Mouse (Mus musculus) mouse trophoblast stem cell (cell line): ENCODE measurements around the gene Atp5l.
"Not testable (repeated sequence)": the region's sequence is repeated elsewhere in the genome, so short reads cannot be mapped to it uniquely, and the experiment has no call there.

Experiments
- in situ Hi-C, 2 experiments: fragments of 300-500 bp; cut with MseI, MboI; formaldehyde crosslinking; loops; 2 replicates in 1 of 2; 3 replicates in 1 of 2; pipeline ENCODE4 v1.15.1; 2025

The Atp5l gene

DNA sequence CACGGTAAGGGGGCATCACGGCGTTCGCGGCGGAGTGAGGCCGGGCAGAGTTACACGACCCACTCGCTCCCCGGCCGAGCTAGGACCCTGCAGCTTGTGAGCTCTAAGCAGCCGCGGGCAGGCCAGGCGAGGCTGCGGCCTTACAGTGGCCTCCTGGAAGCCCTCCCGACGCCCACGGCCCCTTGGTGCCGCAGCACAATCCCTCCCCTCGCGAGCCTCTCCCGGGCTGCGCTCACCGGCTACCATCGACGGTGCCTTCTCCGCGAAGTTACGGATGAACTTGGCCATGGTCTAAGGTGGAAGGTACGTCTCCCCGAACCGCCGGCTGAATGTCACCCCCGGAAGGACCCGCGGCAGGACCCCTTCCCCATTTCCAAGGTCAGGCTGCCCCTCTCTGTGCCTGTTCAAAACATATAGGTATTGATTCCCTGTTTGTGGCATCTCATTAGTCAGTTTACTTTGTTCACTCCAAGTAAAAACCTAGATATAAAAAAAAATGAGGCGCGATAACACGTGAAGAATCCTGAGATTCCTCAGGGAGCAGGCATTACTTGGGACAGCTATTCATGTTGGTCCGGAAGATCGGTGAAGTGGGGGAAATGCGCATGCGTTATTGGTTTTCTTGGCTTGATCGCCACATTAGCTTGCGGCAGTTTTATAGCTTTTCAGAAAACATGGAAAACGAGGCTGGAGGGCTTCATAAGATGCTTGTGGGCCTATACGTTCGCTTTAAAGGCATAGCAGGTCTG lies at the start of gene Atp5l:
Atp5l (minus strand) TSS at position 369 of the 749 bp plus-strand sequence.
- in situ Hi-C loops = no loop called here

DNA sequence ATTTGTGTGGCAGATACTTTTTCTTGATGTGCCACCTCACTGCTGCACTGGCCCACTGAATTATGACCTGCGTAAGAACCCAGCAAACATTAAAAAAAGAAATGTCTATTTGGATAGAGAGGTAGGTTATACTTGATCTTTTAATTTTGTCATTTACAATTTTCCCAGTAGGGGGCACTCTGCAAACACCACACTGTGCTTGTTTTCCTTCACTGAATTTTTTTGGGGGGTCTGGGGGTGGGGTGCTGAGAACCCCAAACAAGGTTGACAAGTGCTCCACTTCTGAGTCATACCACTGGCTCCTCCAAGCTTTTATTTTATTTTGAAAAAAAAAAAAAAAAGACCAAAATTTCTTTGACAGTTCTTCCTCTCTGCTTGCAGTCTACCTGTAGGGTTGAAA lies 48.9 kb upstream of the Atp5l start:
- in situ Hi-C loops = no loop called here

DNA sequence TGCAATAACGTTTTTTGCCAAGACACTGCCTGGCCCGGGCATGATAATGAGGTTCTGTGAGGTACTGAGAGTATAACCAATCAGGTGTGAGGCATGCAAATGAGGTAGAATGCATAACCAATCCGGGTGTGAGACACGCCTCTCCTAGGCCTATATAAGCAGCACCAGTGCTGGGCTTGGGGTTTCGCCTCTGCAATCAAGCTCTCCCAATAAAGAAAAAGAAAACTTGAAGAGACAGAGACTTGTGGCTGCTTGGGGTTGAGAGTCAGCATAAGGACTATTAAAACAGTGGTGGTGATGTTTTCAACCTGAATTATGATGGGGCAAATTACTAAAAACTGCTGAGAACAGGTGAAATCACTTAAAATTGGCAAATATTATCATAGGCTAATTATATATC lies 47.2 kb upstream of the Atp5l start:
- in situ Hi-C loops = not testable (repeated sequence)

DNA sequence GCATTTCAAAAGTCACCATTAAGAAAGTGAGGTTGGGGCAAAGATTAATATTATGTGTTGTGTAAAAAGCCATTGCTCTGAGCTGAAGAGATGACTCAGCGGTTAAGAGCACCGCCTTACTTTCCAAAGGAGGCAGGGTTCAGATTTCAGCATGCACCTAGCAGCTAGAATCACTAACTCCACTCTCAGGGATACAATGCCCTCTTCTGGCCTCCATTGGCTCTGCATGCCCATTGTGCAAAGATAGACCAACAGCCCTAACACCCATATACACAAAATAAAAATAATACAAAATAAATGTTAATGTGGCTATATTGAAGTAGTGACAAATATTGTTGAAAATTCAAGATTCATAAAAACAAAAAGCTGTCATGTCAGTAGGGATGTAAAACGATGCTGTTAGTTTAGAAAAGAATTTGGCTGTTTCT lies 46.3 kb upstream of the Atp5l start:
- in situ Hi-C loops = no loop called here

DNA sequence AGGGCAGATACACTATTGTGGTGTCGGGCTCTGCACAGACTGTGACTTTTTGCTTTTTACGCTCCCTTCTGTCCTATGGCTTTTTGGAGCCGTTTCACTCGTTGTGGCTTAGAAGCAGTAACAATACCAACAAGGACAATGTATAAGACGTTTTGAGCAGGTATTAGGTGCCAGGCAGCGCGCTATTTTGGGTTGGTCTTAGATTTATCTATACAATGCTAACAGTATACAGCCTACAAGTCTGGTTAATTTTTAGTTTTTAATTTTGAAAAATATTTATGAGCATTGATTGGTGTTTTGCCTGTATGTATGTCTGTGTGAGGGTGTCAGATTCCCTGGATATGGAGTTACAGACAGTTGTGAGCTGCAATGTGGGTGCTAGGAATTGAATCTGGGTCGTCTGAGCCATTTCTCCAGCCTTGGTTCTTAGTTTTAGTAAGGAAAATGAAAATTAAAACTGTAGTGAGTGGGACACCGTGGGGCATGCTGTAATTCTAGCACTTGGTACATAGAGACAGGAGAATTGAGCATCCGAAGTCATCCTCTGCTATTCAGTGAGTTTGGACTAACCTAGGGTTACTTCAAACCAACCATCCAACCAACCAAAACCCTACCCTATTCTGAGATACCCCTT lies 45.4 kb upstream of the Atp5l start:
- in situ Hi-C loops = no loop called here

DNA sequence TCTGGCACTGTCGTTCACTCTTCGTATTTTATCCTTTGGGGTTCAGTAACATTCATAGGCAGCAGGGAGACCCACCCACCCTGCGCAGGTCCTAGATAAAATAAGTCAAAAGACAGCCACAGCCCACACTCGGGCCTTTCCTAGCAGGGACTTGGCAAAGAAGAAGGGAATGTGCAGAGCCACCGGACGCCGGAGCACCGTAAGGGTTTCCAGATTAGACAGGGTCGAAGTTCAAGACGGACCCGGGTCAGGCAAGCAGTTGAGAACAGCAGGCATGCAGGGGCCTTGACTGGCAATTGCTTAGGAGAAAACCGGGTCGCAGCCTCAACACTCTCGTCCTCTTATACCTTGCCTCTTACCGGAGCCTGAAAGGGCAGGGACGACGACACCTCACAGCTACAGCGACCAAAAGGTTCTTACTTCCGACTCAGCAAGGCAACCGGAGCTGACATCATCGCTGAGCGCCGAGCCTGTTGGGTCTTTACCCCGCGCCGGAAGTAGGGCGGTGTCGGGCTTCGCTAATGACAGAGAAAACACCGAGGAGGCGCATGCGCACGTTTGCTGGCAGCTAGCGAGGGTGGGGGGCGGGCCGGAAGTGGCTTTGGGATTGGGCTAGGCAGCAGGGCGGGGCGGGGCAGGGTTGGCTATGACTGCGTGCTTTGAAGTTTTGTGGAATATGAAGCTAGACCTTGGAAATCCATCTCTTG lies 44.7 kb upstream of the Atp5l start, which contains the start of gene Ube4a:
Ube4a (minus strand) TSS at position 475 of the 707 bp plus-strand sequence.
- in situ Hi-C loops = no loop called here

GRCm38 (mm10) chr9:44954432-44954831 lies 33.9 kb upstream of the Atp5l start:
- in situ Hi-C loops = no loop called here

DNA sequence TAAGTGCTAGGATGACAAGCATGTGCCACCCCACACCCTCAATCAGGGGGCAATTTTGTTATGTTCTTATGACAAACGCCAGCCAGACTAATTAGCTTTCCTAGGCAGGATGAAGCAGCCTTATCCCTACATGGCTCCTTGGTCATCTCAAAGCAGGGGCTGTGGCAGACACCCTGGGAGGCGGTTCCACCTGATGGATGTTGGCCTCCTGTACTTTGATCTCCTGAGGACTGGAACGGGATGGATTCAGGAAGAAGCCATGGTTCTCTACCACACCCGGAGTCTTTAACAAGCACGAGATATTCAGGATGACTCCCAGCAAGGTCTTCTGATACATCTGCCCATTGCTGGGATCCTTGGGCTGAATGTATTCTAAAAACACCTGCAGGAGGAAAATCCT lies 27.3 kb upstream of the Atp5l start:
- in situ Hi-C loops = no loop called here

DNA sequence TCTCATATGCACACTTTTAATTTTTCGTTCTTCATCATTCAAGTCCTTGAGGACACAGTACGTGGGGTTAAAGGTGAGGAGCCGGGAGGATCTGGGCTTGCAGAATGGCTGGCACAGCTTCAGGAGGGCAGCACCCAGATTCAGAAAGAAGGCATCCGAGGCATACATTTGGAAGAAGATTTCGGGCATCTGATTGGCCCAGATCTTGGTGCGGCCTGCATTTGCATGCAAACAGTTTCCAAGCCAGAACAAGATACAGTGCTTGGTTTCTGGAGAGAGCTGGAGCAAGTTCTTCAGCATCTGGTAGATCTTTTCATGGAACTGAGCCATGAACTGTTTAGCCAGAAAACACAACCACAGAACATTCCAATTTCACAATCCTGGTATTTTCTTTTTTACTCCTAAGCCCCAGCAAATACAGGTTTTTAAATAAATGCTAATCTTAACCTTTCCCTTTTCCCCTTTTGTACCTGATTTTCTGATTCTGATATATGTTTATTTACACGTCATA lies 25.7 kb upstream of the Atp5l start:
- in situ Hi-C loops = no loop called here

- in situ Hi-C loops = no loop called here
Observed at GRCm38 (mm10) chr9:44942421-44942820, 21.9 kb upstream of the Atp5l start.

GRCm38 (mm10) chr9:44941756-44942155 lies 21.2 kb upstream of the Atp5l start:
- in situ Hi-C loops = no loop called here

DNA sequence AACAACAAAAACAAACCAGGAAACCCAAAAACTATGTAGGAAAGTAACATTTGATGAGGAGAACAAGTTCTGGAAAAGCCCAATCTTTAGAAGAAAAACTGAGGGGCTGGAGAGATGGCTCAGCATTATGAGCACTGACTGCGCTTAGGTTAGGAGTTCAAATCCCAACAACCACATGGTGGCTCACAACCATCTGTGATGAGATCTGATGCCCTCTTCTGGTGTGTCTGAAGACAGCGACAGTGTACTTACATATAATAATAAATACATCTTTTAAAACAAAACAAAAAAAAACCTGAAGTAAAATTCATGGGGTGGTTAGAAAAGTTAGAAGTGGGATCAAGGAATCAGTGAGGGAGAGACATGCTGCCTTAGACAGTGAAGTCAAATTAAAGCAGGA lies 1.0 kb upstream of the Atp5l start:
- in situ Hi-C loops = no loop called here

- in situ Hi-C loops = no loop called here
Observed at GRCm38 (mm10) chr9:44921123-44921468, 554 bp upstream of the Atp5l start.

GRCm38 (mm10) chr9:44919606-44920005 lies 936 bp downstream of the Atp5l start:
- in situ Hi-C loops = no loop called here

GRCm38 (mm10) chr9:44916196-44916595 lies 4.3 kb downstream of the Atp5l start:
- in situ Hi-C loops = no loop called here

DNA sequence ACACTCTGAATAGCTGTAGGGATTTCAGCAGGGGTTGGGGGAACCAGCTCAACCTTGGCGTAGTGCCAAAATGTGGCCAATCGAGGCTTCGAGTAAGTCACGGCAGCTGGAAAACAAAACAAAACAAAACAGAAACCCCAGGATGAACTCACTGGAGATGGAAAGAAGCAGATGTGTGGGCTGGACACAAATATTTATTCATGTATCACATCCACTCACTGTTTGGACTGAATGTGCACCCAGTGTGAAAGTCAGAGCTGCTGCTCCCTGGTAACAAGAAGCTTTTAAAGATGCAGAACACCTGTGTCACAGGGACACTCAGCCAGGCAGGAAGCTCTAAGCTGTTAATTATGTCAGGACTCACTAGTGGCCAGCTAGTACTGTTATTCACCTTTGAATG lies 5.8 kb downstream of the Atp5l start:
- in situ Hi-C loops = no loop called here

GRCm38 (mm10) chr9:44911365-44911764 lies 9.2 kb downstream of the Atp5l start:
- in situ Hi-C loops = no loop called here

GRCm38 (mm10) chr9:44905620-44906019 lies 14.9 kb downstream of the Atp5l start:
- in situ Hi-C loops = no loop called here

DNA sequence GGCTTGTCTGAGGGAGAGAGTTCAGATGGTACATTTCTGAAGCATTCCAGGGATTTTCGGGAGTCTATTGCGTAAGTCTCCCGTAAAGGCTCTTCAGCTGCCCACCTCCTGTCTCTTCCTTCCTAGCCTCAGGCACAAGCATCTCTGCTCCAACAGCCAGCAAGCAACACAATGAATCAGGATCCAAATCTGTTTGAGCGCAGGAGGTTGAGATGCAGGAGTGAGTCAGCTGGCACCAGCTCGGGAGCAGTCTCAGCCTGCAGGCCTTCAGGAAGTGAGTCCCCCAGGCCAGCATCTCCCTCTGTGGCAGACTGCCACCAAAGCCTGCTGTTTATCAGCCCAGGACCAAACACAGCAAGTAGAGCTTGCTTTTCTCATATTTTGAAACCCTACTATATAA lies 15.6 kb downstream of the Atp5l start:
- in situ Hi-C loops = no loop called here

DNA sequence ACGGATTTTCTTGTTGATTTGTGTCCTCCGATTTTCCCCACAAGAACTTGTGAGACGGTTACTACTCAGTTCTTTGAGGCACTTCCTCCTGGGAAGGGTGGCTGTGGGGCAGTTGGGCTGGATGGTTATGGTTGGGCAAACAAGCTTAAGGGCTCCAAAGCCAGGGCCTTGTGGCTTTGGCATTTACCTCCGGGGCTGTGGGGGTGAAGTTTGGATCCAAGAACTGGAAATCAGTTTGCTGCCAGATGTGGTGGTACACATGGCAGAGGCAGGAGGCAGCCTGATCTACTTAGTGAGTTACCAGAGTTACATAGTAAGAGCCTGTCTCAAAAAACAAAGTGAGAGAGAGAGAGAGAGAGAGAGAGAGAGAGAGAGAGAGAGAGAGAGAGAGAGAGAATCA lies 16.7 kb downstream of the Atp5l start:
- in situ Hi-C loops = no loop called here

DNA sequence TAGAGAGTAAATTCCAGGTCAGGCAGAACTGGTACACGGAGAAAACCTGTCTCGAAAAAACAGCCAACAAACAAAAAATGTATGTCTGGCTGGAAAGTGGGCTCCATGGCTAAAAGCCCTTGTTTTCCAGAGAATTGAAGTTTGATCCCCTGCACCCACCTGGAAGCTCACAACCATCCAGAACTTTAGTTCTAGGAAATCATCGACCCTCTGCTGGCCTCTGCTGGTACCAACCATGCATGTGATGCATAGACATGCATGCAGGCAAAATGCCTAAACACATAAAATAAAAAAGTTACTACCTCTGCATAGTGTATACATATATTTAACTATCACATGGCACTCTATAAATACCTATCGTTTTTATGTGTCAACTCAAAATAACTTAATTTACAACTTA lies 20.1 kb downstream of the Atp5l start:
- in situ Hi-C loops = no loop called here

DNA sequence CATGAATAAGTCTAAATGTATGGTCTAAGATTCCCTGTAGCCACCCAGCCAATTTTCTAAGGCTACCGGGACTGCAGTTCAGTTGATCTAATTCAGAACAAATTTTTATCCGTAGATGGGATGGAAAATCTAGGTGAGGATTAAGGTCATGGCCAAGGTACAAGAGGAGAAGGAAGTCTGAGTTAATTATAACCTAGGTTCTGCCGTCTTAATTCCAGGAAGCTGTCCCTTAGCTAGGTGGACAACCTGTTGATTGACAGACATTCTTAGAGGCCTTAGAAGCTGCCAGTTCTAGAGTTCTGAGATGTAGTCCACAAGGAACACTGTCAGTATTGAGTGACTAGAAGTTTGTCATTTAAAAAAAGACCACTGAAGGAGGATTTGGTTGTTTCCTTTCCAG lies 20.8 kb downstream of the Atp5l start:
- in situ Hi-C loops = no loop called here

DNA sequence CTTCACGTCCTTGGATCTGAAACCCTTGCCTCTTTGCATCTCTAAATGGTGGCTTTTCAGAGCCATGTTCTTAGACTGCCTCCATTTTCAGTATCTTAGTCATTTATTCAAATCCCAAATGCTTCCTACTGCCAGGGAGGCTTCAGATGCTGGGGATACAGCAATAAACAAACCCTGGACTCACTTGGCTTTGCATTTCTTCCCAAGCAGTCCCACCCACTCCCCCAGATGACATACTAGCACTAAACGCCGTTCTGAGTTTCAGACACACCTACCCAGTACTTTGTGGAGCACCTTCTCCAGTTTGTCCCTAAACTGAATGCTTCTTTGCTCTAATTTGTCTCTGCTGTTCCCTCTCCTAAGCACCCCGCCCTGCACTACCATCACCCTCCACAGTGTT lies 23.5 kb downstream of the Atp5l start:
- in situ Hi-C loops = no loop called here
